20 mouse cellular contexts compared by ENCODE assay signal in the genomic region with DNA sequence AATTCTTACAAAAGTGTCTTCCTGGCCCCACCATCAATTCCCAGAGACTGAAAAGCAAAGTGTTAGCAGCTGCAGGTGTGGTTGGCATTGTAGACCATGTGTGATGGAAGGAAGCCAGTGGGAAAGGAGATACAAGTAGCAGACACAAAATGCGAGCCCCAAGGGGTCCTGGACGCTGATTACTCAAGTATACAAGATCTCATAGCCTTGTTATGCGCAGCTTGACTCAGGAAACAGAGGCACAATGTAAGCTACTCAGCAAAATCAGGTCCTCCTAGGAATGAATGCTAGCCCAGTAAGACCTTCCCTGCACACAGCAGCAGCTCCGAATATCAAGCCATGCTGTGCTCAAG.
DNase-seq lines count a peak whose midpoint lies in the region; ATAC-seq and TF ChIP-seq lines count a peak whose summit lies in the region.
"Had no signal": no experiment of that assay in that cellular context is flagged by ENCODE, and none has a peak within 500 bp of the region (broad histone marks: within the 10 kb centered on the region; RNA-seq: fewer than 3 reads in every experiment).

No protein-coding gene starts in this region.

- H3K4me3 ChIP-seq in layer of hippocampus, adult 2 months: no peak overlapping the region
- no peak overlapping the region for H3K4me3 ChIP-seq in hindbrain, embryonic 16.5 days (ENCODE audit: low read length)
- H3K4me3 ChIP-seq in kidney, adult 2 months (ENCODE audit: insufficient read depth, low read depth, low read length): no peak overlapping the region
- H3K4me3 ChIP-seq: embryonic facial prominence, embryonic 10.5 days; megakaryocyte, embryonic 14.5 days; myocyte had no signal

- TF ChIP-seq POLR2A in brain, embryonic 14.5 days (IDR thresholded peaks at IDR 0.05; ENCODE audit: borderline replicate concordance, extremely low read depth, insufficient read depth, insufficient read length, poor library complexity, severe bottlenecking): no peak
- TF ChIP-seq POLR2A in kidney, adult 2 months (IDR thresholded peaks at IDR 0.05; ENCODE audit: low read depth, low read length): no peak

- ATAC-seq in hindbrain, embryonic 16.5 days: peak; percentile 70; the same call in 1 of the 2 replicates
- ATAC-seq: forebrain, embryonic 14.5 days had no signal

- H3K9me3 ChIP-seq in hindbrain, embryonic 16.5 days (ENCODE audit: control insufficient read depth, low read length): no peaks in the 10 kb centered on the region
- H3K9me3 ChIP-seq: embryonic facial prominence, embryonic 10.5 days had no signal

- H3K27ac ChIP-seq in layer of hippocampus, adult 2 months: peak overlapping the region; percentile 54; the same call in 1 of the 2 replicates
- H3K27ac ChIP-seq in hindbrain, embryonic 16.5 days (ENCODE audit: low read depth, low read length): no peak overlapping the region
- H3K27ac ChIP-seq in kidney, adult 2 months (ENCODE audit: insufficient read depth, low read depth, low read length): no peak overlapping the region
- H3K27ac ChIP-seq: embryonic facial prominence, embryonic 10.5 days; stomach, postnatal 0 days had no signal

- no peaks in the 10 kb centered on the region for H3K4me1 ChIP-seq in hindbrain, embryonic 16.5 days (ENCODE audit: control insufficient read depth, insufficient read depth, low read depth, low read length)
- H3K4me1 ChIP-seq in kidney, adult 2 months (ENCODE audit: control insufficient read depth, insufficient read depth, low read length): no peaks in the 10 kb centered on the region
- H3K4me1 ChIP-seq: embryonic facial prominence, embryonic 10.5 days; megakaryocyte, embryonic 14.5 days had no signal

- no peak overlapping the region for H3K9ac ChIP-seq in hindbrain, embryonic 16.5 days (ENCODE audit: low read depth, low read length)

- no peak overlapping the region for H3K4me2 ChIP-seq in hindbrain, embryonic 16.5 days (ENCODE audit: low read length)
- H3K4me2 ChIP-seq: liver, embryonic 11.5 days had no signal

- H3K36me3 ChIP-seq in hindbrain, embryonic 16.5 days (ENCODE audit: control insufficient read depth, insufficient read depth, low read length): no peaks in the 10 kb centered on the region
- H3K36me3 ChIP-seq in kidney, adult 2 months (ENCODE audit: control insufficient read depth, insufficient read depth, low read length): no peaks in the 10 kb centered on the region
- H3K36me3 ChIP-seq: embryonic facial prominence, embryonic 10.5 days had no signal

- no peak for DNase-seq in layer of hippocampus, adult 2 months (ENCODE audit: low spot score in 2 of 2)
- DNase-seq in layer of hippocampus, postnatal 25 days (ENCODE audit: extremely low spot score in 1 of 2, low spot score in 1 of 2): no peak
- DNase-seq in Muller cell, postnatal 12 days (ENCODE audit: inconsistent ontology term): peak; percentile 40
- peak; percentile 19 for DNase-seq in brain, embryonic 14.5 days (ENCODE audit: low read depth)
- DNase-seq in kidney, adult 2 months: no peak
- DNase-seq in kidney, adult 11 months: no peak
- DNase-seq: adrenal gland, postnatal 10 days; gastrocnemius, postnatal 25 days; kidney, adult 8-10 months; kidney, postnatal 25 days; lung, adult 18-20 months; lung, postnatal 14 days; right cerebral cortex, postnatal 4 days had no signal

- no peaks in the 10 kb centered on the region for H3K27me3 ChIP-seq in hindbrain, embryonic 16.5 days (replicated peaks; ENCODE audit: control insufficient read depth, insufficient read depth, low read length)
- no peaks in the 10 kb centered on the region for H3K27me3 ChIP-seq in kidney, adult 2 months (replicated peaks; ENCODE audit: control insufficient read depth, insufficient read depth, low read length)
- H3K27me3 ChIP-seq: megakaryocyte, embryonic 14.5 days had no signal

- 13% methylated on average over 4 of the region's 4 CpGs for WGBS in hindbrain, embryonic 16.5 days
- 81% methylated on average over 4 of the region's 4 CpGs for WGBS in kidney, adult 2 months

- no peak for TF ChIP-seq CTCF in layer of hippocampus, adult 2 months (conservative IDR thresholded peaks at IDR 0.05)
- no peak for TF ChIP-seq CTCF in brain, embryonic 14.5 days (IDR thresholded peaks at IDR 0.05; ENCODE audit: borderline replicate concordance, extremely low read depth, insufficient read depth, insufficient read length)
- no peak for TF ChIP-seq CTCF in kidney, adult 2 months (conservative IDR thresholded peaks at IDR 0.05; ENCODE audit: insufficient read depth, insufficient read length, low read depth, low read length)

Comparison
In these comparisons a context has a peak if more than half of its experiments do, and no peak if none do; other contexts are left out.
1. DNase-seq: peak in Muller cell, postnatal 12 days (single experiment) and brain, embryonic 14.5 days (single experiment); none in layer of hippocampus, adult 2 months (0 of 2), layer of hippocampus, postnatal 25 days (0 of 2), kidney, adult 2 months (single experiment) and kidney, adult 11 months (single experiment).